Mouse (Mus musculus): ENCODE measurements around the gene Actl11. TPM values are rescaled to one million over a fixed set of nuclear protein-coding genes. Genes with fewer than 3 reads are reported as not detected.
A peak's percentile ranks its signal among the peaks of the same experiment; 100 is the strongest.

Actl11 gene
- total RNA-seq, 4 experiments from 2014 or later = not detected

GRCm38 (mm10) chr9:107961351-107961762 lies 33.1 kb downstream of the Actl11 start:
- DNase-seq (ENCODE audit: low spot score) = no peak

DNA sequence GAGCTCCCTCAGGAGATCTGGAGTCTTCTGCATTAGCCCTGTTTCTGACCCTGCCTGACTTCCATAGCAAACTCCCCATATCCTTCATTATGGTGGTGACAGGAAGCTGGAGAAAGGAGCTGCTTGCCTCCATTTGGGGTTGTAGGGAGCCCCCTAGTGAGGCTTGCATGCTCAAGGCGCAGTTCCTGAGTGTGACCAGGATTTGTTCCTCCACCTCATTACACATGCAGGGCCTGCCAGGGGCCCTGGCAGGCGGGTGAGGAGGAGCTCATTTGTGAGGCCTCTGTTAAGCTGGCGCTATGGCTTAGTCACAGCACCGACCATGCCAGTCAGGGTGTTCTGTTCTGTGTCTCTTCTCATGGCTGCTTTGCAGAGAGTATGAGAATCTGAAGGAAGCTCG lies 33.6 kb downstream of the Actl11 start:
- DNase-seq (ENCODE audit: low spot score) = no peak

DNA sequence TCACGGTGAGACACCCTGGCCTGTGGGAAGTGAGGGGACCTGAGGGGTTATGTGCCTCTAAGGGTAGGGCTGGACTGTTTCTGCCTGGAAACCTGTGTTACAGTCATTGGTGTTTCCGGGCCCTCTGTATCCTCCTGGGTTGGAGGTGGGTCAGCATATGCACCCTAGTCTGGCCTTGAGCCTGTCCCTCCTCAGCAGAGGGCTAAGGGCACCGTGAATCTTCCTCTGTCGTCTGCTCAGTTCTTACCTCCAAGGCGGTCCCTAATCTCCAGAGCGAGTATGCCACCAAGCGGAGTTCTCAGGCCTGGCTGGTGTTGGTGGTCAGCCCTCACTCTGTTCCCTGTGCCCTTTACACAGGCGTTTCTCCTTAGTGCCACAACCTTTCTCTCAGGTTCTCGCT lies 34.6 kb downstream of the Actl11 start:
- no peak for DNase-seq (ENCODE audit: low spot score)

DNA sequence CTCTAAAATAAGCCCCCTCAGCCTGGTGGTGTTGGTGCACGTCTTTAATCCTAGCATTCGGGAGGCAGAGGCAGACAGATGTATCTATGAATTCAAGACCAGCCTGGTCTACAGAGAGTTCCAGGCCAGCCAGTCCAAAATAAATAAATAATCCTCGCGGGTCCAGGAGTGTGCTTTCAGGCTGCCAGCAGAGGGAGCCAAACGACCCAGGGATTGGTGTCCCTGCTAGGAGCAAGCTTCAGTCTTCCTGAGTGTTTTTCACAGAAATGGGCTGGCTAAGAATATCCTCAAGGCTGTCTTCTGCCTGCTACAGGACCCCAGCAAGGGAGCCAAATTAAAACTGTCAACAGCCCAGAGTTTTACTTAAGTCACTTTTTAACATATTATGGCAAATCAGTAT lies 35.4 kb downstream of the Actl11 start:
- DNase-seq (ENCODE audit: low spot score) = peak; percentile 74

- DNase-seq (ENCODE audit: low spot score) = no peak
Measured at GRCm38 (mm10) chr9:107964681-107965080, 36.4 kb downstream of the Actl11 start.

DNA sequence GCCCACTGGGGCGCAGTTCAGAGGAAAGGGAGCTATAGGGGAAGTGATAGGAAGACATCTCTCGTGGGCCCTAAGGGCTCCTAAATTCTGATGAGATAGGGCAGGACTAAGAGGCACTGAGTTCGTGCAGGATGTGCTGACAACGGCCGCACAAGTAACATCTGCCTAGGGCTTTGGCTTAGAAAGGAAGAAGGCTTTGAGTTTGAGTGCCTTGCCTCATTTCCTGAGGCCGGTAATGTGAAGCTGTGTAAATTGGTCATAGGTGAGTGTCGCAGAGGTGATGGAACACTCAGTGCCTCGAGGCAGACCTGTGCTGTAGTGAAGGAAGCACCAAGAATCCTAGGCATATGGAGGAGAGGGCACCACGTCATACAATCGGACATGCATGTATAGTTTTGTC lies 38.4 kb downstream of the Actl11 start:
- DNase-seq (ENCODE audit: low spot score) = no peak

- no peak for DNase-seq (ENCODE audit: low spot score)
Measured at GRCm38 (mm10) chr9:107967437-107967836, 39.2 kb downstream of the Actl11 start.

GRCm38 (mm10) chr9:107968531-107968930 lies 40.3 kb downstream of the Actl11 start:
- DNase-seq (ENCODE audit: low spot score) = no peak

GRCm38 (mm10) chr9:107970311-107970710 lies 42.0 kb downstream of the Actl11 start:
- no peak for DNase-seq (ENCODE audit: low spot score)

- DNase-seq (ENCODE audit: low spot score) = peak; percentile 58
Measured at GRCm38 (mm10) chr9:107971690-107972541, 43.6 kb downstream of the Actl11 start.

GRCm38 (mm10) chr9:107974491-107975171 lies 46.4 kb downstream of the Actl11 start:
- no peak for DNase-seq (ENCODE audit: low spot score)

DNA sequence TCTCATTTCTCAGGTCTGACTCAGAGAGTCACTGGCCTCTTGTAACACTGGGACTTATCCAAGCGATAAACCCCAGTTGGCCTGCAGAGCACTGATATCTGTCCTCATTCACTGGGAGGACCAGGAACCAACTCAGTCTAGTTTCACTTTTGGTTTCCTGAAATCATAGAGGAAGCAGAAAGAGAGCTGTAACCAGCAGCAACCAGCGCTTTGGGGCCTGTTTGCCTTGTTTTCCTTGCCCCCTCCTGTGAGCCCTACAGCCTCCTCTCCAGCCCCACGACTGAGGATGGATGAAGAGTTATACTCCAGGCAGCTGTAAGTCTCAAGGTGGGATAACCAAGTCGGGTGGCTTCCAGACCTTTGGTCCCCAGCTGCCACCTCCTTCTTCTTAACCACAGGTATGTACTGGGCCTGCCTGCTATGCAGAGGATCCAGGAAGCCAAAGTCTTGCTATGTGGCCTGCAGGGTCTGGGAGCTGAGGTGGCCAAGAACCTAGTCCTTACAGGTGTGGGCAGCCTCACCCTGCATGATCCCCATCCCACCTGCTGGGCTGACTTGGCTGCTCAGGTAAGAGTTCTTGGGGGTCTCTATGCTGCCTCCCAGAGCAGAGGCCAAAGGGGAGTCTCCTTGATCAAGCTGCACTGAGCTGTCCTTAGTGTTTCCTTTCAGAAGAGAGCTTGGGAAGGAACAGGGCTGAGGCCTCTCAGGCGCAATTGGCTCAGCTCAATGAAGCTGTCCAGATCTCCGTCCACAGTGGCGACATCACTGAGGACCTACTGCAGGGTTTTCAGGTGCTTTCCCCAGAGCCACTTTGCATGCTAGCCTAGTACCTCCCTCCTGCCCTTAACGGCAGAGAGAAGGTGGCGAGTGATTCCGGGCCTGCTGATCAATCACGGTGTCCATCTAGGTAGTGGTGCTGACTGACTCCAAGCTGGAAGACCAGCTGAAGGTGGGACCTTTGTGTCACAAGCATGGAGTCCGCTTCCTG lies 47.4 kb downstream of the Actl11 start, which contains the start of gene Uba7:
Gene Uba7 (plus strand): TSS at position 107 of the 988 bp plus-strand sequence.
- peak; percentile 86 for DNase-seq (ENCODE audit: low spot score)

DNA sequence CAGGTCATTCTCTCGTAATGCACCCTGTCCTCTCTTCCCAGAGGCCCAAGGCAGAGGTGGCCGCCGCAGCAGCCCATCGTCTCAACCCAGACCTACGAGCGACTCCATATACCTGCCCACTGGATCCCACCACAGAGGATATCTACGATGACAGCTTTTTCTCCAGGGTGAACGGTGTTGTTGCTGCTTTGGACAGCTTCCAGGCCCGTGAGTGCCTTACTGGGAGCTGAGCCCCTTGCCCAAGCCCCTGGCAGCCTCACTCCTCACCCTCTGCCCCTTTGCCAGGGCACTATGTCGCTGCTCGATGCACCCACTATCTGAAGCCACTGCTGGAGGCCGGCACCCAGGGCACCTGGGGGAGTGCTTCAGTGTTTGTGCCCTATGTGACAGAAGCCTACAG lies 50.5 kb downstream of the Actl11 start:
- no peak for DNase-seq (ENCODE audit: low spot score)

Other genes with a start within 250 kb of the Actl11 start
- gene Gnat1, start 248.8 kb upstream of the Actl11 start, total RNA-seq (2022) = not detected
- gene Sema3f, start 218.0 kb upstream of the Actl11 start, total RNA-seq (2022) = 10 to 100 TPM; 11.9 to 16.5 (median 14.3) TPM
- gene Rbm5, start 157.5 kb upstream of the Actl11 start, total RNA-seq (2022) = 10 to 100 TPM; 34.0 to 45.4 (median 39.7) TPM
- gene Rbm6, start 55.2 kb upstream of the Actl11 start, total RNA-seq (2022) = 10 to 100 TPM; 24.8 to 31.0 (median 27.6) TPM
- 10 to 100 TPM; 10.8 to 12.2 (median 11.9) TPM for gene Mon1a, start 40.3 kb upstream of the Actl11 start, total RNA-seq (2022)
- 1 to 10 TPM; 1.3 to 3.7 (median 2.1) TPM for gene Mst1r, start 21.6 kb upstream of the Actl11 start, total RNA-seq (2022)
- gene Camkv, start 7.2 kb downstream of the Actl11 start, total RNA-seq (2022) = under 1 TPM in 2 of 4 experiments, not detected in 2; 0.16 to 0.66 TPM
- 1 to 10 TPM in 1 of 4 experiments, under 1 TPM in 3; 0.33 to 1.6 (median 0.80) TPM for gene Traip, start 21.7 kb downstream of the Actl11 start, total RNA-seq (2022)
- 10 to 100 TPM in 3 of 4 experiments, 1 to 10 TPM in 1; 8.8 to 20.8 (median 13.5) TPM for gene Uba7, start 47.0 kb downstream of the Actl11 start, total RNA-seq (2022)
- gene Gm20661, start 54.6 kb downstream of the Actl11 start, total RNA-seq (2022) = under 1 TPM in 1 of 4 experiments, not detected in 3; 0.25 TPM
- 1 to 10 TPM; 6.0 to 9.5 (median 9.0) TPM for gene Inka1, start 57.4 kb downstream of the Actl11 start, total RNA-seq (2022)
- gene Cdhr4, start 64.0 kb downstream of the Actl11 start, total RNA-seq (2022) = under 1 TPM in 3 of 4 experiments, not detected in 1; 0.17 to 0.41 (median 0.19) TPM
- gene Gm20662, start 67.9 kb downstream of the Actl11 start, total RNA-seq (2022) = not detected
- gene Ip6k1, start 74.0 kb downstream of the Actl11 start, total RNA-seq (2022) = 10 to 100 TPM; 32.4 to 54.1 (median 41.1) TPM
- 1 to 10 TPM; 7.3 to 9.6 (median 9.0) TPM for gene Gmppb, start 120.8 kb downstream of the Actl11 start, total RNA-seq (2022)
- 1 to 10 TPM; 1.3 to 3.1 (median 1.6) TPM for gene Amigo3, start 124.7 kb downstream of the Actl11 start, total RNA-seq (2022)
- under 1 TPM in 1 of 4 experiments, not detected in 3; 0.14 TPM for gene Mst1, start 152.0 kb downstream of the Actl11 start, total RNA-seq (2022)
- 100 to 1,000 TPM; 103 to 132 (median 110) TPM for gene Rnf123, start 154.9 kb downstream of the Actl11 start, total RNA-seq (2022)
- 10 to 100 TPM; 38.5 to 49.0 (median 44.9) TPM for gene Apeh, start 166.1 kb downstream of the Actl11 start, total RNA-seq (2022)